Mouse (Mus musculus): ENCODE data around the gene Klrc2. TPM values are rescaled to one million over a fixed set of nuclear protein-coding genes. Genes with fewer than 3 reads are reported as not detected.
A peak's percentile ranks its signal among the peaks of the same experiment; 100 is the strongest.
"Not testable (repeated sequence)": the region's sequence is repeated elsewhere in the genome, so short reads cannot be mapped to it uniquely, and the experiment has no call there.

Klrc2 gene
- total RNA-seq (2017) = 92.3 to 435 TPM (median 102 TPM) in 3 replicates

GRCm38 (mm10) chr6:129660589-129660988 lies at the start of gene Klrc2:
TSS of gene Klrc2 (minus strand) at chr6:129660689.
- not testable (repeated sequence) for ATAC-seq (replicated peaks; ENCODE audit: insufficient number of reproducible peaks, low FRiP score, low TSS enrichment, poor library complexity, severe bottlenecking)

- not testable (repeated sequence) for ATAC-seq (replicated peaks; ENCODE audit: insufficient number of reproducible peaks, low FRiP score, low TSS enrichment, poor library complexity, severe bottlenecking)
These were observed 30.9 kb upstream of the Klrc2 start for GRCm38 (mm10) chr6:129691436-129691835.

GRCm38 (mm10) chr6:129680379-129680778 lies 19.9 kb upstream of the Klrc2 start:
- no peak for ATAC-seq (replicated peaks; ENCODE audit: insufficient number of reproducible peaks, low FRiP score, low TSS enrichment, poor library complexity, severe bottlenecking)

GRCm38 (mm10) chr6:129678873-129679272 lies 18.4 kb upstream of the Klrc2 start, which contains the start of gene Klrc1:
TSS of gene Klrc1 (minus strand) at chr6:129678973.
- ATAC-seq (replicated peaks; ENCODE audit: insufficient number of reproducible peaks, low FRiP score, low TSS enrichment, poor library complexity, severe bottlenecking) = no peak

GRCm38 (mm10) chr6:129661301-129661700 lies 812 bp upstream of the Klrc2 start:
- peak; percentile 59; the same call in 1 of the 2 replicates for ATAC-seq (replicated peaks; ENCODE audit: insufficient number of reproducible peaks, low FRiP score, low TSS enrichment, poor library complexity, severe bottlenecking)

- peak; percentile 59 for ATAC-seq (replicated peaks; ENCODE audit: insufficient number of reproducible peaks, low FRiP score, low TSS enrichment, poor library complexity, severe bottlenecking)
These were observed 16.4 kb downstream of the Klrc2 start for GRCm38 (mm10) chr6:129644054-129644453.

- ATAC-seq (replicated peaks; ENCODE audit: insufficient number of reproducible peaks, low FRiP score, low TSS enrichment, poor library complexity, severe bottlenecking) = not testable (repeated sequence)
These were observed 17.3 kb downstream of the Klrc2 start, which contains the start of gene Klrc3 for GRCm38 (mm10) chr6:129643237-129643636. TSS of gene Klrc3 (minus strand) at chr6:129643337.

GRCm38 (mm10) chr6:129631046-129631445 lies 29.4 kb downstream of the Klrc2 start:
- not testable (repeated sequence) for ATAC-seq (replicated peaks; ENCODE audit: insufficient number of reproducible peaks, low FRiP score, low TSS enrichment, poor library complexity, severe bottlenecking)

- 0 out of 2 replicates have a peak, but pooled peaks have one; percentile 43 for ATAC-seq (replicated peaks; ENCODE audit: insufficient number of reproducible peaks, low FRiP score, low TSS enrichment, poor library complexity, severe bottlenecking)
These were observed 36.8 kb downstream of the Klrc2 start, which contains the start of gene Klrk1 for GRCm38 (mm10) chr6:129623735-129624134. TSS of gene Klrk1 (minus strand) at chr6:129623864.

- no peak; the same call in 1 of the 2 replicates for ATAC-seq (replicated peaks; ENCODE audit: insufficient number of reproducible peaks, low FRiP score, low TSS enrichment, poor library complexity, severe bottlenecking)
These were observed 52.1 kb downstream of the Klrc2 start for GRCm38 (mm10) chr6:129608372-129608771.

Other genes starting within 250 kb of the Klrc2 start
- 1.1 to 2.3 TPM in 2 of 3 replicates, not detected in the other for gene Clec1a, start 208.7 kb downstream of the Klrc2 start, total RNA-seq (2017)
- gene Olr1, start 153.5 kb downstream of the Klrc2 start, total RNA-seq (2017) = 8.4 to 15.7 TPM (median 11.1 TPM) in 3 replicates
- 1.9 TPM in 1 of 3 replicates, not detected in the others for gene Tmem52b, start 148.1 kb downstream of the Klrc2 start, total RNA-seq (2017)
- 27.9 to 39.7 TPM (median 35.0 TPM) in 3 replicates for gene Gabarapl1, start 127.5 kb downstream of the Klrc2 start, total RNA-seq (2017)
- gene Klre1, start 82.8 kb downstream of the Klrc2 start, total RNA-seq (2017) = 390 to 1,008 TPM (median 400 TPM) in 3 replicates
- gene Klrd1, start 68.9 kb downstream of the Klrc2 start, total RNA-seq (2017) = 278 to 891 TPM (median 296 TPM) in 3 replicates
- gene Klrk1, start 36.8 kb downstream of the Klrc2 start, total RNA-seq (2017) = 316 to 1,130 TPM (median 336 TPM) in 3 replicates
- 10.2 to 77.0 TPM (median 14.9 TPM) in 3 replicates for gene Klrc3, start 17.4 kb downstream of the Klrc2 start, total RNA-seq (2017)
- gene Klrc1, start 18.3 kb upstream of the Klrc2 start, total RNA-seq (2017) = 135 to 407 TPM (median 135 TPM) in 3 replicates
- gene Klri1, start 56.4 kb upstream of the Klrc2 start, total RNA-seq (2017) = 2.2 to 10.4 TPM (median 6.7 TPM) in 3 replicates
- gene Klri2, start 79.8 kb upstream of the Klrc2 start, total RNA-seq (2017) = 97.7 to 348 TPM (median 123 TPM) in 3 replicates
- not detected in 3 replicates for gene Gm156, start 123.6 kb upstream of the Klrc2 start, total RNA-seq (2017)
- gene Gm17631, start 202.0 kb upstream of the Klrc2 start, total RNA-seq (2017) = not detected in 3 replicates
- gene Klra17, start 216.0 kb upstream of the Klrc2 start, total RNA-seq (2017) = 1.0 to 2.1 TPM in 2 of 3 replicates, not detected in the other